Mouse (Mus musculus) mouse trophoblast stem cell (cell line): ENCODE results near the gene Cdiptos.

Experiments
- in situ Hi-C, 2 experiments: fragments of 300-500 bp; cut with MseI, MboI; formaldehyde crosslinking; loops; 2 replicates in 1 of 2; 3 replicates in 1 of 2; pipeline ENCODE4 v1.15.1; 2025

The Cdiptos gene

DNA sequence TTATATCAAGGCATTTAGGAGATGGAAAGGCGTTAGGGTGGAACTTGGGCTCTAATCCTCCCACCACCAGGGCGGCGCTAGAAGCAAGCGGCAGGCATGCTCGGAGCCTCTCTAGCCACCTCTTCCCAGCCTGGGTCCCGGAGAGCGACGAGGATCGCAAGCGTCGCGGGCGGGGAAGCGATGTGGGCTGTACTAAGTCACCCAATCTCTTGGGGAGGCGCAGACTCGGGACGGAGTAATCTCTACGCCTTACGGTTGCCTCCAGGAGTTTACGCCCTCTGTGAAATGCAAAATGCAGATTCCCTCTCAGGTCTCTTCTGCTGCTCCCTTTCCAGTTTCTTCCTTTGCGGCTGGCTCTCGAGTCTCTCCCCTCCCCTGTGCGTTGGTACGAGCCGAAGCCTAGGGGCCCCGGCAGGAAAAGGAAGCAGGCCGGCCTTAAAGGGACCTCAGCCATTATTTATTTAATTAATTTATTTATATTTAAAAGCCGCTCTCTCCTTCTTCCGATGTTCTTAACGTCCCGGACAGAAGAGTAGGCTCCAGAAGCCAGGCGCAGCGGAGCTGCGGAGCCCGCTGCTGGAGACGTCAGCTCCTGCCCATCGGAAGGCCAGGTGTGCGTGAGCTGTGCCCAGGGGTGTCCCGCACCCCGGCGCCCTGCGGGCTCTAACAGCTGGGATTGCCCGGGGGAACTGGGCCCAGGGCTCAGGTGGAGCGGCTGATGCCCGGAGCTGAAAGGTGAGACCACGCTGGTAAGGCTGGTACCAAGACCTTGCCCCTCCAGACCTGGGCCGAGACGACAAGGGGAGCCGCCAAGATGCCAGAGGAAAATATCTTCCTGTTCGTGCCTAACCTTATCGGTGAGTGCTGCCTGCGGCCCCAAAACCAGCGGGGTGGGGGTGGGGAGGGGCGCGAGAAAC lies at the start of gene Cdiptos:
Gene Cdiptos, minus strand, starts transcription at position 149 of the 917 bp plus-strand sequence.
- in situ Hi-C loops, result no loop called here

DNA sequence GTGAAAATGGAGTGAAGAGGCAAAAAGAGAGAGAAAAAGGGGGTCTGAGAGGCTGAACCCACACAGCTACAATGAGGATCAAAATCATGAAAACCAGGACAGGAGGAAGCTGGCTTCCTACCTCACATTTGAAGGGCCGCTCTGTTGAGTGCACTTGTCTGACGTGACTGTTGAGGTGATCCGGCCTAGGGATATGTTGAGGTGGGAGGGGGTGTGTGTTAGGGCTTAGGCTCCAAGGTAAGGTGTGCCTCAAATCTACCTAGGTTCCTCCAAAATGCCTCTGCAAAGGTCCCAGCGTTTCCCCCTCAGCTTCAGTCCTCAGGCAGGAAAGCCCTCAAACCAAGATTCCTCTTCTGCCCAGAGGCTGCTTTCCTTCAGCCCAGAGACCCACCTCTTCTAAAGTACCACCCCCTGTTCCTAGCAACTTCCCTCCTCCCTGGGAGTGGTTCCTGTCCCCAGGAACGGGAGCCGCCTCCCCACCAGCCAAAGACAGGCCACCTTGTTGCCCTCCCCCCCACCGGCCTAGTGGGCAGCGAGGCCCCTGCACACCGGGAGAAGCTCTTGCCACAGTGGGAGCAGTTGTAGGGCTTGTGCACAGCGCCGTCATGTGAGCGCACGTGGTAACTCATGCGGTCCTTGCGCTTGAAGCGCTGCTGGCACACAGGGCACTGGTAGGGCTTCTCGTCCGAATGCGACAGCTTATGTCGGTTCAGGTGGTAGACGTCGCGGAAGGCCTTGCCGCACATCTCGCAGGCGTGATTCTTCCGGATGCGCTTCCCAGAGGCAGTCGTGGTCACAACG lies 49.1 kb upstream of the Cdiptos start:
- in situ Hi-C loops, result no loop called here

DNA sequence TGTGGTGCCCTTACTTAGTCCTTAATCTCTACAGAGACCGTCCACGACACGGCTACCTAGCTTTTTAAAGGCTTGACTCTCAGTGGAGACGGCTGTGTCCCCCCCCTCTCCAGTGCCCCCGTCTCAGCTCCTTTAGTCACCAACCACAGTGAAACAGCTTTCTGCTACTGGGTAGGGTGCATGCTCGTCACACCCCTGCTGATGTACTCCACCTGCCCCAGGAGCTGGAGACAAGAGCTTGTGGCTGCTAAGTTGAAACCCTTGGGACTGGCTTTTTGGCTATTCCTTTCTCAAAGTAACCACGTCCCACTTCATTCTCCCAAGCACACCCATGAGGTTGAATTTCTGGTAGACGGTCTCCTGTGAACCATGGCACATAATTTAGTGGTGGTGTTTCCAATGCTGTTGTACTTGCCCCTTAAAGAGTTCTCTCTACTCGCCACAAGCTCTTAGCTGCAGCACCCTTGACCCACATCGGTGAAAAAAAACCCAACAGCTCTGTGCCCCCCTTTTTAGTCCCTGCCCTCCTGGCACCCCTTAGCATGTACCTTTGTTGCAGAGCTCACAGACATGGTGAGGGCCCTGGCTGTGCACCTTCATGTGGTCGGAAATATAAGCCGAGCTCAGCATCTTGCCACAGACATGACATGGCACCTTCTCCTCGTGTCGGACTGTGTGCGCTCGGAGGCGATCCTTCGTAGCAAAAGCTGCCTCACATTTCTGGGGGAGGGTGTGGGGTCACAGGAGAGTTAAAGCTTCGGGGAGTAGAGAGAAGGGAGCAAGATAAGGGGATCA lies 48.2 kb upstream of the Cdiptos start:
- in situ Hi-C loops, result no loop called here

- in situ Hi-C loops, result no loop called here
Observed at GRCm38 (mm10) chr7:127023272-127023691, 47.4 kb upstream of the Cdiptos start.

GRCm38 (mm10) chr7:127022528-127023271 lies 46.8 kb upstream of the Cdiptos start:
- in situ Hi-C loops, result no loop called here

- in situ Hi-C loops, result no loop called here
Observed at GRCm38 (mm10) chr7:127021563-127022527, 45.9 kb upstream of the Cdiptos start.

DNA sequence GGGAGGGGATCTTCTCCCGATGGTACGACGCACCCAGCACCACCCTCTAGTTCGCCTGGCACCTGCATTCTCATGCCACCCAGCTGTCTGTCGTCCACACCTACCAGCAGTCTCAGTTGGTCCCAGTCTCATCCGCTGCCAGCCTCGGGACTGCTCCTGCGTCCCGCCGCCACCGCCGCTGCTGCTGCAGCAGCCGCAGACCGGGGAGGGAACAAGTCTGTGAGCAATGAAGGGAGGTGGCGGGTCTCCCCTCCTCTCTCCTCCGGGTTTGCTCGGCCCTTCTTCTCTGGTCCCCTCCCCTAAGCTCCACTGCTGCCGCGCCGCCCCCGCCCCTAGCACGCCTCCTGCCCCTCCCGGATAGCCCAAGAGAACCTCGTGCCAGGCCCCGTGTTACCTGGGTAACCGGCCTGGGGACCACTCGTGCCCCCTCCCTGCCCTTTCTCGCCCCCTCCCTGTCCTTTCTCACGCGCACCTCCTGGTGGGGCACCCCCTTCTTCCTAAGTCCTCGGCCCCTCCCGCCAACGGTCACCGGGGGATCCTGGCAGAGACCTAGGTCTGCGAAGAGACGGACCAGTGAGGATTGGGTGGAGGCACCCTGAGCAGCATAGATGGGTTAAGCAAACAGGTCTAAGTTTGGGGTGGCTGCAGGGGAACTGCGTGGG lies 45.1 kb upstream of the Cdiptos start, which contains the start of the genes Gm42742 and Prrt2:
Gene Gm42742, minus strand, starts transcription at position 197 of the 662 bp plus-strand sequence.
Gene Prrt2, minus strand, starts transcription at position 311 of the 662 bp plus-strand sequence.
- in situ Hi-C loops, result no loop called here

- in situ Hi-C loops, result no loop called here
Observed at GRCm38 (mm10) chr7:127020491-127020890, 44.6 kb upstream of the Cdiptos start.

- in situ Hi-C loops, result no loop called here
Observed at GRCm38 (mm10) chr7:127020031-127020430, 44.1 kb upstream of the Cdiptos start.

DNA sequence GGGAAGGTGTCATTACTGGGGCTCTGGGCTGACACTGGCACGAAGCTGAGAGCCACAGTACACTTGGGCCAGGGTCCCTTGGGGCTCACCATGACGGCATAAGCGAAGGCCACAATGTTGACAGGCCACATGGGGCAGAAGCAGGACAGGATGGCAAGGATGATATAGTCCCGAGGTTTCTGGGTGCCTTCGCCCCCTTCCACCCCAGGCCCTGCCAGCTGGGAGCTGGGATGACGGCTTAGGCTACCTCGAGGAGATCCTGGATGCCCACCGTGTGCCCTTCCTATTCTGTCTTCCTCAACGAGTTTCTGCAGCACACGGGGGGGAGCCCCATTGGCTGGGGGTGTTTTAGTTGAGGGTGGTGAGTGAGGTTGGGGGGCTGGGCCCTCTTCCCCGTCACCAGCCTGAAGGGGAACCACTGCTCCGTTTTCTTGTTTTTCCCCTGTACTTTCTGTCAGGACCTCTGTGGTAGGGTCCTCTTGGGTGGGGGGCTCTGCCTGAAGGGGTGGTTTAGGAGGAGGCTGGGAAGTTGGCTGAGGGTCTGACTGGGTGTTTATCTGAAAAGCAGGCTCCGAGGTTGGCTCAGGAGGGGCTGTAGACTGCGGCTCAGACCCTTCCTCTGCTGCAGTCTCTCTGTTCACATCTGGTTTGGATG lies 43.5 kb upstream of the Cdiptos start:
- in situ Hi-C loops, result no loop called here

DNA sequence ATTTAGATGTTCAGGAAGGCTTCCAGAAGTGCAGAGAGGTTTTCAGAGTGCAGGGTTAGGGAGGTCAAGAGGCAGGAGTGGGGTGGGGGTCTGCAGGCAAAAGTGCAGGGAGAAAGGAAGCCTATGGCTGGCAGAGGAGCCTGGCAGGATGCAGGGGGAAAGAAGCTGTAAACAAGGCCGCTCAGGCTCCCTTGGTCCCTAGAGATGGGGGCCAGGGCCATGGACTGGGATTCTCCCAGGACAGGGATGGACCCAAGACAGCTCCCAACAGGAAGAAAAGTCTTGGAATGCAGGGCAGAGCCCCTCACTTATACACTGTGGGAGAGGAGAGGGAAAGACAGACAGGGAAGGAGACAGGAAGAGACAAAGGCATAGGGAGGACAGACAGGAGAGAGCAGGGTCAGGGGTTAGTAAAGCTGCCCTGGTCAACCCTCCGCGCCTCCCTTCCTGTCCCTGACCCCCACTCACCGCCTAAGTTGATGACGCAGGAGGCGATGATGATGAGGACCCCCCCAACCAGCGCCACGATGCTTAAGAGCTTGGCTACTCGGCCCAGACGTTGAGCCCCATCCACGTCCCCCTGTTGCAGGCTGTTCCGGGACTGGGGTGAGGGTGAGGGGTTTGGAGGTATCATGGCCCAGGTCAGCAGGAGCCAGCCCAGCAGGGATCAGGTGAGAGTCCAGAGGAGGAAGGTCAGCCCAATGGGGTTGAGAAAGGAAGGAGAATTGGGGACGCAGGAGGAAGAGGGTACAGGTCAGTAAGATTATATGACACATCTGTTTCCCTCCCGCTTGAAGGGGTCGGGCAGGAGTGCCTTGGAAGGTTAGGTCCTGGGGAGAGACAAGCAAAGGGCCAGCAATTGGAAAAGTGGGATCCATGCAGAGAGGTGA lies 42.8 kb upstream of the Cdiptos start:
- in situ Hi-C loops, result no loop called here

GRCm38 (mm10) chr7:127017950-127018345 lies 42.0 kb upstream of the Cdiptos start:
- in situ Hi-C loops, result no loop called here

DNA sequence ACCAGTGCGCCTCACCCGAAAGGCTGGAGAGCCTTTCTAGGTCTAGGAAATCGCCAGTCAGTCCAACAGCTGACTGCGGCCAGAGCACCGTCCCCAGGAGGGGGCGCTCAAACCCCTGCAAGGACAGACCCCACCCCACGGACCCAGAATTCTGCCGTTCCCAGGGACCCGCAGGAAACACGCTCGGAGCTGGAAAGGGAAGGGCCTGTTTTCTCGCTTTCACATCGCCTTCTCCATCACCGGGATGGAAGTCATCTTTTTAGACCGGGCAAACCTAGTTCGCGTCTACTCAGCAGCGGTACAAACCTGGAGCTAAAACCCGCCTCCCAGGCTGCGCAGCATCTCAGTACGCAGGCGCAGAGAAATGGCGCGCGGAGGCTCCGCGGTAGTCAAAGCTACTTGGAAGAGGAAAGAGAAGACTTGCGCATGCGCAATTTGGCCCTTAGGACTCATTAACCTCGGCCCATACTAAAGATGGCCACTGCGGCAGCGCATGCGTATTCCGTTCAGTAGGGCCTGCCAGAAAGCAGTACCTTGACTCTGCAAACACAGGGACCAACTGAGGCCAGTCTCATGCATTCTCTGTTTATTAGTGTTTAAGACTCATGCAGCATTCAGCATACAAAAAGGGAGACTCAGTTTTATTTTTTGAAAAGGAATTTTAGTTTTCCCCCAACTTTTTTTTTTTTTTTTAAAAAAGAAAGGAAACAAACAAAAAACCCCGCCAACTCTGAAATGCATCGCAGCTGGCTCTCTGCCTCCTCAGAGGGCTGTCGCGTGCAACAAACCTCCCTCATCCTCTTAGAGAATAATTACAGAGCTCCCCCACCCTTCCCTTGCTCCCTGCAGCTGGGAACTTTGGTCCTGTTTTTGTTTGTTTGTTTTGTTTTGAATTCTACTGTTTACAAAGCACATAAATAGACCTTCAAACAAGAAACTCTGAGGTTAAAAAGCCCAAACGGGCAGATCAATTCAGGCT lies 41.4 kb upstream of the Cdiptos start, which contains the start of gene Pagr1a:
Gene Pagr1a, minus strand, starts transcription at position 382 of the 979 bp plus-strand sequence.
- in situ Hi-C loops, result no loop called here

DNA sequence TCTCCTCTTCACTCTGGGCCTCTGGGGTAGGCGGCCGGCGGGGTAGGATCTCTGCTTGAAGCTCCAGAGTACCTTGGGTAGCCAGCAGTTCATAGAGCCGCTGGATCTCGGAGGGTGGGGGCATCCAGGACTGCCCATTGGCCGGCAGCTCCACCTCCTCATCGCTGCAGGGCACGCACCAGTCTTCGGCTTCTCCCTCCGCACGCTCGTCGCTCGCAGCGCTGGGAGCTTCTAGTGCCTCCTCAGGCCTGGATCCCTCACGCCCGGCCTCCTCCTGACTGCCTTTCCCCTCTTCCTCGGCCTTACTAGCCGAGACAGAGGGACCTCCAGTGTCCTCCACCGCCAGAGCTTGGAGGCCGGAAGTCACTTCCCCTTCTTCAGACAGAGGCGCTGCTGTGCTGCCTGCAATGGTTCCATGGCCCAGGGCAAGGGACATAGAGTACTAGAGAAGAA lies 40.6 kb upstream of the Cdiptos start:
- in situ Hi-C loops, result no loop called here

DNA sequence TGATC lies 40.4 kb upstream of the Cdiptos start, which contains the start of gene Pagr1b:
Gene Pagr1b, minus strand, starts transcription at position 4 of the 5 bp plus-strand sequence.
- in situ Hi-C loops, result no loop called here

DNA sequence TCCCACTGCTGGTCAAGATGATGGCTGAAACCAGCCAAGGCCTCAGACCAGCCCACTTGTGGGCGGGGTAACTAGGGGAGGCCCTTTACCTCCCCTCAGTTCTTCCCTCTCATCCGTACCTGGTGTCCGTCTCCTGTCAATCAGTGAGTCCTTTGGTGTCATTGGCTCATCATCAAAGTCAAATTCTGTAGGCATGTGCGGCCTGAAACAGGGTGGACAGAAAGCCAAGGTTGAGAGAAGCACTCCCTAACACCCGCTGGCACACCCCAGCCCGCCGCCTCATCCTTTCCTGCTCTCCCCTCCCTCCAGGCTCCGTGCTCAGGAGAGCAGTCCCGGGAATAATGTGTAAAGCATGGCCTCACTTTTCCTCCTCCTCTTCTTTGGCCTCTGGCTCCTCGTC lies 40.2 kb upstream of the Cdiptos start:
- in situ Hi-C loops, result no loop called here

- in situ Hi-C loops, result no loop called here
Observed at GRCm38 (mm10) chr7:127014993-127015392, 39.1 kb upstream of the Cdiptos start.
